Mouse (Mus musculus): ENCODE measurements at regions not wholly inside any gene's neighbourhood (a gene's known extent, or its start where the extent isn't known, plus 50 kb on each side); places are given as distances from the start of the nearest gene placed in this dataset.

DNA sequence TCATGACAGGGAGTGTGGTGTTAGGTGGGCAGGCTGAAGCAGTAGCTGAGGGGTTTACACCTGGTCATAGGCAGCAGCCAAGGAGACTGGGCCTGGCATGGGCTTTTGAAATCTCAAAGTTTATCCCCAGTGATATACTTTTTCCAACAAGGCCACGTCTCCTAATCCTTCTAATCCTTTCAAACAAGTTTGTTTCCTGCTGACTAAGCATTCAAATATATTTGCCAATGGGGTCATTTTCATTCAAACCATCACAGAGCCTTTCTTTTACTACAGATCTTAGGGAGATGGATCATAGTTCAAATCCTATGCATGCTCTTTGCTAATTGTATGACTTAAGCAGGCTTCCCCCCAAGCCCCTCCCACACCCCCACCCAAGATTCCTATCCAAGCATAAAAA, 93.0 kb upstream of the Eef1e1 start:
- DNase-seq = no peak

DNA sequence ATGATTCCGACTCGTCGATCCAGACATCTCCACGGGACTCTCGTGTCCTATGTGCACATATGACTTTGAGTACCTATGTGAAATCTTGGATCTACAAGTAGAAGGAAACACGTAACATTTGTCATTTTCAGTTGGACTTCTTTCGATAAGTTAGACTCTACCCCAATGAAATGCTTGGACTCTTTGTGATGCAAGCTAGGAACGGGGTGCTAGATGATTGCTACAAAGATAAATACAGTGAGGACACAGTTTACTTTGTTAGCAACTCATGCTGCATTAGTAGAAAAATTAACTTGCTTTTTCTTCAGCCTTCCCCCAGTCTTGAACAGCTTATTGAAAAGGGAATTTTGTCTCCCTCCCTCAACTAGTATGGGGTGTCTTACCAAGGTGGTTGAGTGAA, 81.2 kb upstream of the Eef1e1 start:
- DNase-seq = no peak

DNA sequence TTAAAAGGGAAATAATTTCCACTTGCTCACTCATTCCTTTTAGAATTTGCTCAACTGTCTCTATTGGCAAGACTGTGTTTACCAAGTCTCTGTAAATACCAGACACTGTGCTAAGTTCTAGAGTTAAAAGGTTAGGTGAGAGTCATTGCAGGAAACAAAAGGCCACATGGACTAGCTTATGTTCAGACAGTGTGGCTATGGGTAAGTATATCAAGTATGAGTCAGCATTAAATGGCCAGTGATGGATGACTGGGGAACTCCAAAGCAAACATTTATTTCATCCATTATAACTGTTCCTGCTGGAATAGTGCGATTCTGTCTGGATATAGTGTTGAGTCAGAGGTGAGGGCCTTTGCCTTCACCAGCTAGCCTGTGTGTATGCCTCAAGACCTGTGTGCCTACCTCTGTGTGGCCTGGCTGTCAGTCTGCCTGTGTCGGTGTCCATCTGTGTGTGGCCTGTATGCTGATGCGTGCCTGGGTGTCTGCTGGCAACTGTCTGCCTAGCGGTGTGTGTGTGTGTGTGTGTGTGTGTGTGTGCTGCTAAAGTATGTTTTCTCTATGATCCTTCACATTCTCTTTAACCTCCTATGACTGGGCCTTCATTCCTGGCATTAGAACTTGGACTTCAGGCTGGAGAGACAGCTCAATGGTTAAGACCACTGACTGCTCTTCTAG, 77.6 kb upstream of the Eef1e1 start:
- DNase-seq = no peak

DNA sequence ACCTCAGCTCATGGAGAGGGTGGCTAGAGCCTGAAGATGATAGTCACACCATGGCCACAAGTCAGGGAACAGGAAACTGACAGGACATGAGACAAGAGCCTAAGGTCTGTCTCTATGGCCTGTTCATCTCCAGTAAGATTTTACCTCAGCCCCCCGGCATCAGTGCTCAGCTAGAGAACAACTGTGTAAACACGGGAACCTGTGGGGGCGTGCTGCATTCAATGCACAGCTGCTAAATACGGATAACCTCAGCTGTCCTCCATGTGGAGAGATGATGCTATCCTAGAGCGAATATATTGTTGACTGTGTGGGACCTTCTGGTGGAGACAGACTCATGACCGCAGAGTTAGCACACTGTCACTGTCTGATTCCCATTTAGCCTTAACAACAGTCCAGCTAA, 76.4 kb upstream of the Eef1e1 start:
- DNase-seq = no peak

DNA sequence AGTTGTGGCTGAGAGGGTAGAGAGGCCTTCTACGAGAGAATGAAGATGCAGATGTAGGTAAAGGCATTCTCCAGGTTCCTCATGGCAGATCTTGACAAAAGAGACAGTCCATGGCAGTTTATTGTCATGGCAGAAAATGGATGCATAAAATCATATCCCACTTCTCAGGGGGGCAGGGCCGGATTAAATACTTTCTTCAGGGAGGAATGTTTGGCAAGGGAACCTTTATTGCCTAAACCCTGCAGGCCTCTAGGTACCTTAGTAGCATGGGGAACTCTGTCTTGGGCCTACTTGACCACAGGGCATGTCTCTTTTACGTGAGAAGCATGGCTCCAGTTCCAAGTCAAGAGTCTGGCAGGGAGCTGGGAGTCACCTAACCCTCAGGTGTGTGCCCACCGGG, 74.4 kb upstream of the Eef1e1 start:
- no peak for DNase-seq

DNA sequence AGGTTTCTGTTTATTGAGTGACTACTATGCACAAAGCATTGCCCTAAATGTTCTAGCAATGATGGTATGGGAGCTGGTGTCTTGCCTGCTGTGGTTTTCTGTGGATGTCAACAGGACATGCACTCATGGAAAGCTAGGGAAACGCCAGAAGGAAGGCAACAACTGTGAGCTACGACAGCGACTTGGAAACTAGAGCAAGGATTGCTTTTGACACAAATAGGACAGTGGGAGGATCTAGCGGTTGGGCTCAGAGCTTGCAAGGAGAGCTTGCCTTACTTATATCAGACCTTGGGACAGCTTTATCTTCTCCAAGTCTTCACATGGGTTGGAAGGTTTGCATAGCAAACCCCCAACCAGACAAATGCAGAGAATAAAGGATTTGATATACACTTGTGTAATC, 66.6 kb upstream of the Eef1e1 start:
- no peak for DNase-seq

DNA sequence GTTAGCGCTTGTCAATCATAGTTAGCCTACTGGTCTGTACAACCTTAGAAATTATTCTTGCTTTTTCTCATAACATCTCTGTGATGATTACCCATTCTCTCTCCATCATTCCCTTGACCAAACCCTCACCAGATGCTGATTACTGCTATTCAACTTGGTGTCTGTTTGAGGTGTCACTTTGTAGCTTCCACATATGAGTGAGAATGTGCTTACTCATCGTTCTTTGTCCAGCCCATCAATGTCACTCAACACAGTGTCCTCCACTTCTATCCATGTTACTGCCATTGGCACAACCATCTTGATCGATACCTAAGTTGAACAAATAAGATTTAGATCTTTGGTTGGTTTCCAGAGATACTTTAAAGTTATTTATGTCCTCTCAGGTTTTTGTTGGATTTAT, 62.3 kb upstream of the Eef1e1 start:
- DNase-seq = no peak

DNA sequence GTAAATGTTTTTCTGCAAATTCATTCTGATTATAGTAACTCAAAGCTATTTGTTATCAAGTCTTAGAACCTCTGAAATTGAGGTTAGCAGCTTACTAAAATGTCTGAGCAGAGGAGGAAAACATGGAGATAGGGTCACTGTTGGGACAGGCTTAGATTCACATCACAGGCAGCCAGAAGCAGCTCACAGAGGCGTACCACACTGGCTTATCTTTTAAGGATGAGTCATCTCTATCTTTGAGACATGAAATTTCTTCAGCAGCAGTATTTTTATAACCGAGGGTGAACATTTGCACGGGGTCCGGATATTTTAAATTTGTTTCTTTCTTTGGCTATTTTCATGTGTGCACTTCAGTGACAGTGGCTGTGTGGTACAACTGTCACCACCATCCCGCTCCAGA, 56.0 kb upstream of the Eef1e1 start:
- DNase-seq = no peak

Measured in right cerebral cortex, postnatal 14 days (tissue).